Mouse (Mus musculus): Measurements from ENCODE around the gene Elac2. TPM values are rescaled to one million over a fixed set of nuclear protein-coding genes. Genes with fewer than 3 reads are reported as not detected.

Elac2 gene
- polyA plus RNA-seq (2016; fragmentation: Nextera tagmentation; extraction: Ambion mirVana), result 25.2 and 25.7 TPM in 2 replicates

DNA sequence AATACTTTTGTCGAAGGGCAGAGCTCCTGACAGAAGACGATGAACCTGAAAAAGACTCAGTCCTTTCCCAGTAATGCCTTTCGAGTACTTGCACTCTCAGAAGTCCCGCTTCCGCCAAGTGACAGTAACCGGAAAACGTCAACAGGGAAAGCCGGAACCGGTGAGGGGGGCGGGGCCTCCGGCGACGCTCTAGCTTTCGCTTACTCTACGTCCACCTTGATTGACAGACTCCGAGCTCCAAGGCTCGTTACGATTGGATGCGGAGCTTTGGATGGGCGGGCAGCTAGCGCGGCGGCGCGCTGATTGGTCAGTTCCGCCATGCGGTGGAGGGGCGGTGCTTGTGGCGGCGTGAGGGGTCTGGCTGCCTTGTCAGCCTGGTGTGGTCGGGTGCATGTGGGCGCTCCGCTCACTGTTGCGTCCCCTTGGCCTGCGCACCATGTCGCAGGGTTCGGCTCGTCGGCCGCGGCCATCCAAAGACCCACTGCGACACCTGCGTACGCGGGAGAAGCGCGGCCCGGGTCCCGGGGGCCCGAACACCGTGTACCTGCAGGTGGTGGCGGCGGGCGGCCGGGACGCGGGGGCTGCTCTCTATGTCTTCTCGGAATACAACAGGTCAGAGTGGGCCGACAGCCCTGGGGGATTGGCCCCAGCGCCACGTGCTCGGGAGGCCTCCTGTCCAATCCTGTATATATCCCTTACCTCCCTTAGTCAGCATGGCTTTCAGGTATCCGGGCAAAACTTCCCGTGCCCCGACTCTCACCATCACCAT, at the start of gene Elac2:
Gene Elac2 (plus strand): TSS at position 319 of the 769 bp plus-strand sequence.
- ATAC-seq (ENCODE audit: insufficient number of reproducible peaks, low FRiP score), result peak; percentile 100
- H3K4me1 ChIP-seq (replicated peaks), result peaks cover 13% of the 10 kb centered on the region
- H3K9me3 ChIP-seq (replicated peaks), result no peaks in the 10 kb centered on the region
- H3K27me3 ChIP-seq (replicated peaks), result peaks cover 12% of the 10 kb centered on the region
- peaks cover 28% of the 10 kb centered on the region for H3K36me3 ChIP-seq
- H3K27ac ChIP-seq (ENCODE audit: poor library complexity, severe bottlenecking), result no peak within 1 kb of the TSS
- peak within 1 kb of the TSS; percentile 89 for H3K9ac ChIP-seq
- H3K4me3 ChIP-seq, result peak within 1 kb of the TSS; percentile 96
- under 1% methylated on average over 64 of the region's 65 CpGs for WGBS
- peak within 1 kb of the TSS; percentile 93 for H3K4me2 ChIP-seq

DNA sequence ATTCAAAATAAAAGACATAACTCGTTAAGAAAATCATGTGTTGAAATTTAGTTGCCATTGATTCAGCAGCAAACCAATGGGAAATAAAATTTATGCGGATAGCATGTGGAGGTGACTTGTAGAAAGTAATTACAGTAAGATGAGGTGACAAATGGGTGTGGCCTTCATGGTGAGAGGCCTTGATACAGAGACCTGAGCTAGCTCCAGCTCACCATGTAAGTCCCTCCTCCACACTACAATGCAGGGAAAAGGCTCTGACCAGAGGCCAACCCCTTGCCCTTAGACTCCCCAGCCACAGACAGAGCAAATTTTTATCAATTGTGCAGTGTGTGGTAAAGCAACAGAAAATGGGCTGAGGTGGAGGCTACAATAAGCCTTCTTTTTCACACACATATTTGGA, 49.7 kb upstream of the Elac2 start:
- Histone ChIP-seq H3K4me3 (no peak overlapping the region), H3K27me3 (replicated peaks) (0 out of 2 replicates have a peak, but pooled peaks cover 4% of the 10 kb centered on the region), H3K4me1 (replicated peaks) (0 out of 2 replicates have a peak, but pooled peaks cover 3% of the 10 kb centered on the region), H3K9me3 (replicated peaks) (no peaks in the 10 kb centered on the region), H3K9ac (no peak overlapping the region), H3K36me3 (no peaks in the 10 kb centered on the region), H3K4me2 (no peak overlapping the region), H3K27ac (ENCODE audit: poor library complexity, severe bottlenecking) (no peak overlapping the region)
- ATAC-seq (ENCODE audit: insufficient number of reproducible peaks, low FRiP score), result no peak
- WGBS, result 80% methylated on average over 2 of the region's 2 CpGs

DNA sequence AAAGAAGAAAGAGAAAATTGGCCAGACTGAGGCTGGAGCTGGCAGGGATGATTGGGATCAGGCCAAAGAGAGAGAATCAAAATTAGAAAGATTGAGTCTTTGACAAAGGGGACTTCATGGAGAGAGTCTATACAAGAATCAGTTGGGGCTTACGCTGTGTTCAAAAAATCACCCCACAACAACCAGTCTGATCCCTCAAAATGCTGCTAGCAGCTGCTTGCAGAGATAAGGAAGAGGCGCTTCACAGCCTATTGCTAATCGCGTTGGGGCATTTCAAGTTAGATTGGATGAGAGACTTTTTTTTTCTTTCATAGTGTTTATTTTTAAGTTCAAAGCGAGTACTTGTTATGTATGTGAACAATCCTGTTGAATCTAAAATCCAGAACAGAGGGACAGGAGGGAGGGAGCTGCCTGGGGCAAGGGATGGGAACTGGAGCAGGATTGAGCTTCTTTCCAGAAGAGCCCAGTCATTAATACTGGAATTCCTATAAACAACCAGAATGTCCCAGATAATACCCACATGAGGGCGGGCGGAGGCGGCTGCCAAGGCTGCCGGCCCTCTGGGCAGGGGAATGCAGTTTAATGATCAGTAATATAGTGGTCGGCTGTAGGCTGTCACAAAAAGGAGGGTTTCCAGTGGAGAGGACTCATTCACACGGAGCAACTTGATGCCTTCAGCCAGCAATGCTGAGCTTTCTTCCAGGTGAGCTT, 47.6 kb upstream of the Elac2 start:
- Histone ChIP-seq H3K9me3 (replicated peaks) (no peaks in the 10 kb centered on the region), H3K36me3 (no peaks in the 10 kb centered on the region), H3K27me3 (replicated peaks) (no peaks in the 10 kb centered on the region), H3K27ac (ENCODE audit: poor library complexity, severe bottlenecking) (no peak overlapping the region), H3K4me2 (no peak overlapping the region), H3K9ac (no peak overlapping the region), H3K4me3 (no peak overlapping the region), H3K4me1 (replicated peaks) (0 out of 2 replicates have a peak, but pooled peaks cover 3% of the 10 kb centered on the region)
- ATAC-seq (ENCODE audit: insufficient number of reproducible peaks, low FRiP score), result 0 out of 2 replicates have a peak, but pooled peaks have one; percentile 59
- WGBS, result 48% methylated on average over 11 of the region's 11 CpGs

GRCm38 (mm10) chr11:64937226-64937625, 41.6 kb upstream of the Elac2 start:
- Histone ChIP-seq H3K4me1 (replicated peaks) (no peaks in the 10 kb centered on the region), H3K9ac (no peak overlapping the region), H3K4me2 (no peak overlapping the region), H3K27me3 (replicated peaks) (no peaks in the 10 kb centered on the region), H3K4me3 (no peak overlapping the region), H3K27ac (ENCODE audit: poor library complexity, severe bottlenecking) (no peak overlapping the region), H3K36me3 (no peaks in the 10 kb centered on the region), H3K9me3 (replicated peaks) (no peaks in the 10 kb centered on the region)
- ATAC-seq (ENCODE audit: insufficient number of reproducible peaks, low FRiP score), result no peak
- 82% methylated on average over 2 of the region's 2 CpGs for WGBS

- no peak overlapping the region for H3K4me2 ChIP-seq
- H3K4me1 ChIP-seq (replicated peaks), result no peaks in the 10 kb centered on the region
- 79% methylated on average over 2 of the region's 2 CpGs for WGBS
- H3K27ac ChIP-seq (ENCODE audit: poor library complexity, severe bottlenecking), result no peak overlapping the region
- no peaks in the 10 kb centered on the region for H3K9me3 ChIP-seq (replicated peaks)
- H3K36me3 ChIP-seq, result no peaks in the 10 kb centered on the region
- no peak overlapping the region for H3K9ac ChIP-seq
- no peak for ATAC-seq (ENCODE audit: insufficient number of reproducible peaks, low FRiP score)
- H3K27me3 ChIP-seq (replicated peaks), result no peaks in the 10 kb centered on the region
- H3K4me3 ChIP-seq, result no peak overlapping the region
Measured at GRCm38 (mm10) chr11:64941193-64941592, 37.6 kb upstream of the Elac2 start.

DNA sequence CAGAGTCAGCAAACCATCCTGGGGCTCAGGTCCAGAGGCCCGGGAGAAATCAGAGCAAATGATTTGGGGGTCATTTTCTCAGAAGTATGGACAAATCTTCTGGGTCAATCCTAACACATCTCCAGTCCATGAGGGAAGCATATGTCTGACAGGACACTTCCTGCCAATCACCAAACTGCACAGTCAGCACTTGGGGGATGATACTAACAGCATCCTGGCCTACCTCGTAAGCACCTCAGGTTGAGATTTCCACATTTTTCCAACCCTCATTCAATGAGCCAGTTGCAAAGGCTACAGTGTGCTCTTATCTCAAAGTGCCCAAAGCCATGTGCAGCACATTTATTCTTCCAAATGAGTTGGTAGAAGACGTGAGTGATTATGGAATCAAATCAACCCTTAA, 29.1 kb upstream of the Elac2 start:
- Histone ChIP-seq H3K36me3 (no peaks in the 10 kb centered on the region), H3K4me1 (replicated peaks) (0 out of 2 replicates have a peak, but pooled peaks cover 2% of the 10 kb centered on the region), H3K27ac (ENCODE audit: poor library complexity, severe bottlenecking) (no peak overlapping the region), H3K9me3 (replicated peaks) (no peaks in the 10 kb centered on the region), H3K4me3 (no peak overlapping the region), H3K9ac (no peak overlapping the region), H3K4me2 (no peak overlapping the region), H3K27me3 (replicated peaks) (no peaks in the 10 kb centered on the region)
- ATAC-seq (ENCODE audit: insufficient number of reproducible peaks, low FRiP score), result no peak
- WGBS, result 78% methylated on average over 3 of the region's 3 CpGs

DNA sequence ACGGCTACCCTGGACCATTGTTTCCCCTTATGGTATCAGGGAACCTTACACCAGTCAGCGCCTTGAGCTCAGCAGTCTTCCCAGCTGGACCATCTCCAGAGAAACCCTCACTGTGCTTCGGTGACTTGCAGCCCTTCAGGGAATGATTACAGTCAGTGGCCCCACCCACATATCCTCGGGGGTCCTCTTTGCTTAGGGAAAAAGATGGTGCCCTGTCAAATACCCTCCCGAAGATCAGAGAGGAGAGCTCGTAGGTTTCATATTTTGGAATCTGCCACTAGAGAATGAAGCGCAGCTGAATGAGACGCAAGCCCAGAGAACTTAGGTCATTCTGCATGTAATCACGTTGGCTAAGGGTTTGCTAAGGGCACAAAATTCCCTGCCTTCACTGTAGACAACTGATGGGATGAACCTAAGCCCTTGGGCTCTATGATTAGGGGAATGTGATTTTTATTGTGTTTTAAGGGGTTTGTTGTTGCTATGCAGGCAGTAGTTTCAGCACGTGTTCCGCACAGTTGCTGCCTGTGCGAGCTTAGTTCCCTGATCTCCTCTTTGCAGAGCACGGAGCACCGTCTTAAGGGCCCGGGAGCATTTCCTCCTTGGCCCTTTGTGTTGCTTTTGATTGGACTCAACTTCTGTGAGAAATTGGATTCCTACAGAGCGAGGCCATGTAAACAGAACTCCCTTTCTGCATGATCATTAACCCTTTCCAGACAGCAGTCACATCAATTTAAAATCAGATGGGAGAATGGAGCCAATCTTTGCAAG, 21.7 kb upstream of the Elac2 start:
- H3K27ac ChIP-seq (ENCODE audit: poor library complexity, severe bottlenecking), result no peak overlapping the region
- ATAC-seq (ENCODE audit: insufficient number of reproducible peaks, low FRiP score), result no peak

GRCm38 (mm10) chr11:64962629-64963028, 16.2 kb upstream of the Elac2 start:
- 81% methylated on average over 2 of the region's 2 CpGs for WGBS
- ATAC-seq (ENCODE audit: insufficient number of reproducible peaks, low FRiP score), result no peak
- H3K9ac ChIP-seq, result no peak overlapping the region
- no peaks in the 10 kb centered on the region for H3K36me3 ChIP-seq
- no peak overlapping the region for H3K27ac ChIP-seq (ENCODE audit: poor library complexity, severe bottlenecking)
- H3K4me3 ChIP-seq, result no peak overlapping the region
- H3K4me1 ChIP-seq (replicated peaks), result peaks cover 2% of the 10 kb centered on the region
- H3K27me3 ChIP-seq (replicated peaks), result no peaks in the 10 kb centered on the region
- no peak overlapping the region for H3K4me2 ChIP-seq
- no peaks in the 10 kb centered on the region for H3K9me3 ChIP-seq (replicated peaks)

More for the DNA sequence above, 21.7 kb upstream of the Elac2 start:
- Histone ChIP-seq H3K4me1 (replicated peaks) (peaks cover 14% of the 10 kb centered on the region), H3K4me2 (peak overlapping the region; percentile 77), H3K9ac (no peak overlapping the region), H3K9me3 (replicated peaks) (no peaks in the 10 kb centered on the region), H3K27me3 (replicated peaks) (no peaks in the 10 kb centered on the region), H3K4me3 (peak overlapping the region; percentile 35), H3K36me3 (no peaks in the 10 kb centered on the region)
- 12% methylated on average over 16 of the region's 16 CpGs for WGBS

DNA sequence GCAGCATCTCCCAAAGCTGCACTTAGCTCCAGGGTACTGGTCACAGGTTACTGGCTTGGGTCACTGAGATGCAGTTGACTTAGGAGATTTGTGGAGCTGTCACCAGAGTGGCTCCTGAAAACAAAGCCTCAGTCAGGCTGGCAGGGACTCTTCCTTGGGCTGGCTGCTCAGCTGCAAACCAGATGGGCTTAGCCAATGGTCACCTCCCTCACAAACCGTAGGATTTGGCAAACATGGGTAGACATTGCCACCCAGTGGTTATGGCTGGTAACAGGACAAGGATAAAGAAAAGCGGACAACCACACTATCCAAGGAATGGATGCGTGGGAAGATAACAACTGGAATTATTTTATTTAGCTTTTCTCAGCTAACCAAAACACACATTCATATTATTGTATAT, 10.3 kb upstream of the Elac2 start:
- no peak overlapping the region for H3K4me3 ChIP-seq
- peak; percentile 51 for ATAC-seq (ENCODE audit: insufficient number of reproducible peaks, low FRiP score)
- 11% methylated on average over 3 of the region's 3 CpGs for WGBS
- H3K36me3 ChIP-seq, result no peaks in the 10 kb centered on the region
- no peak overlapping the region for H3K9ac ChIP-seq
- no peak overlapping the region for H3K4me2 ChIP-seq
- no peak overlapping the region for H3K27ac ChIP-seq (ENCODE audit: poor library complexity, severe bottlenecking)
- H3K27me3 ChIP-seq (replicated peaks), result peaks cover 9% of the 10 kb centered on the region; the same call in 1 of the 2 replicates
- H3K4me1 ChIP-seq (replicated peaks), result no peaks in the 10 kb centered on the region
- no peaks in the 10 kb centered on the region for H3K9me3 ChIP-seq (replicated peaks)

- WGBS, result 53% methylated on average over 4 of the region's 4 CpGs
- H3K4me2 ChIP-seq, result no peak overlapping the region
- H3K4me3 ChIP-seq, result no peak overlapping the region
- ATAC-seq (ENCODE audit: insufficient number of reproducible peaks, low FRiP score), result no peak
- no peaks in the 10 kb centered on the region for H3K9me3 ChIP-seq (replicated peaks)
- H3K36me3 ChIP-seq, result no peaks in the 10 kb centered on the region
- H3K9ac ChIP-seq, result no peak overlapping the region
- no peaks in the 10 kb centered on the region for H3K4me1 ChIP-seq (replicated peaks)
- H3K27me3 ChIP-seq (replicated peaks), result peaks cover 10% of the 10 kb centered on the region; the same call in 1 of the 2 replicates
- H3K27ac ChIP-seq (ENCODE audit: poor library complexity, severe bottlenecking), result no peak overlapping the region
Measured at GRCm38 (mm10) chr11:64968939-64969342, 9.9 kb upstream of the Elac2 start.
